Mouse (Mus musculus) hematopoietic stem cell, adult 5-6 weeks (primary cell): ENCODE results near the gene Wfdc12. TPM values are rescaled to one million over a fixed set of nuclear protein-coding genes. Genes with fewer than 3 reads are reported as not detected.

Experiments used
- ATAC-seq, 2 experiments: fragments of 125-278 bp in 1 of 2; replicated peaks in 1 of 2; 2 replicates each; pipeline ENCODE4 v1.8.0; 2016 to 2017; ENCODE audit warnings: inconsistent platforms in 2 of 2, mild to moderate bottlenecking in 2 of 2, moderate number of reproducible peaks in 2 of 2, low read depth in 1 of 2, moderate TSS enrichment in 1 of 2; ENCODE audit not compliant: low FRiP score in 2 of 2, poor library complexity in 2 of 2, severe bottlenecking in 2 of 2, insufficient read depth in 1 of 2, low TSS enrichment in 1 of 2
- total RNA-seq: library from RNA; stranded (forward); fragments of 172-1452, 232-1000 nt; gene quantifications from 2 replicates; pipeline ENCODE4 v1.2.3, GENCODE M21; 2017

Gene Wfdc12
- total RNA-seq, 1 experiment from 2014 or later: not detected

DNA sequence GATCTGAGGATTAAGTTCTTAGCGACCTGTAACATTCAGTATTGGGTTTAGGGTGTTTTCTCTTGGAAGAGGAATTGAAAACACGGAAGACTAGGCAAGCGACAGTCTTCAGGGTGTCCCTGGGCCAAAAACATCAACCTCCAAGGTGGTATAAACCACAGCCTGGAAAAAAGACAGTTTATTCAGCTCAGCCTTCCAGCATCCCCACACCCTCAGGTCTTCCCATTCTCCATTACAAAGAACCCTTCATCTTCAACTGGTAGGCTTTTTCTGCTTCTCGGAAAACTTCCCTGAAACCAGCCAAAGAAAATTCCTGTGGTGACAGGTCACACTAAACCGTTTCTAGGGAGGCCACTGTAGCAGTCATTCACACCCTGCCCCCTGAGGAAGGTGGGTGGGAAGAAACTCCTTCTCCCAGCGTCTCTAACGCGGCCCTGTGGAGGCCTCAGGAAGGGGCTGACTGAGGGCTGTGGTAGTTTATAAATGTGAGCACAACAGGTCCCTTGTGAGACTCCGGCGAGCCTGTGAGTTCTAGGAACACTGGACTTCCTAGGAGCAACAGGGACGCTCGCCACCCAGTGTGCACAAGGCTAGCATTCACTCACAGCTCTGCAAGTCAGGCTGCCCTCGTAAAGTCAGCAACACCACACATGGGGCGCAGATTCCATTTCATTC lies 40.2 kb downstream of the Wfdc12 start:
- ATAC-seq: no peak

DNA sequence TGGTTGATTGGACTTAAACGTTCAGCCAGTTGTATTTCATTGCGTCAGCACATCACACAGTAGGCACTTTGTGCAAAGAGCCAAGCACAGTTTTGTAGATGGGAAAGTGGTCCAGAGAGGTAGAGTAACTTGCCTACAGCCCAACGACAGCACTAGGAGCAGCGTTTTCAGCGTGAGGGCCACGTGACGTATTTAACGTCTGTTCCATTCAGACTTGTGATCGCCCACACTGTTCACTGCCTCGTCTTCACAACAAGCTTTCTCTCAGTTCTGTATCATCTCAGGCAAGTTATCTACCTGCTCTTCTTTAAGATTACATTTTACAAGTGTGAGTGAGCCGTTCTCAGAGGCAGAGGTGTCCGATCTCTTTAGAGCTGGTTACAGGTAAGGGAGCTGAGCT lies 43.9 kb downstream of the Wfdc12 start:
- ATAC-seq: no peak

DNA sequence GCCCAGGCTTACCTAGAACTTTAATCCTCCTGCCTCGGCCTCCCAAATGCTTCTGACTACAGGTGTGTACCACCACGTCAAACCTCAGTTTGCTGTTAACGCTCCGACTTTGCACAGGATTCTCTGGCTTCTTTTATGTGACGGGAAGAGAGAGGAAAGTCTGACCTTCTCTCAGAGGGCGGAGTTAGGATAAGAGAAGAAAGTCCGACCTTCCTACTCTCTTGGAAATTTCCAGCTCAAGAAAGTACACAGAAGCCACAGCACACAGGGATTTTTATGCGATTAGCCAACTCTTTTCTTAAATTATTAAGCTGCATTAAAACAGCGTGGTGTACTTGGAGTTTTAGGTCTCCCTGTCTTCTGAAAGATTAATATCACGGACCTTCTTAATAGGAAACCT lies 45.9 kb downstream of the Wfdc12 start:
- no peak for ATAC-seq

DNA sequence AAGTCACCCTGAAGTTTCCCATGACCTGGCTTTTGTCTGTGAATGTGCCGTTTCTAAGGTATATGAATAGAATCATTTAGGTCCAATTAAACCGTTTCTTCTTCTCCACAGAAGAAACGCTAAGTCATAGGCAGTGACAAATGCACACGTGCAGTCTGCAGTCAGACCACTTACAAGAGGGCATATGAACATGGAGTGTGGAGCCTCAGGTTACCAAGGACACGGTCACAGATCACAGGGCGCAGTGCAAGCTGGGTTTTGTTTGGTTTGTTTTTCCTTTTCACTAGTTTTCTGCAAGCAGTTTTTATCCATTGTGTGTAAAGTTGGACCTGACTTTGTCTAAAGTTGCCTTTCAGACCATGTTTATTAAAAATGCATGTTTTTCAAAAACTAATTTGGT lies 46.4 kb downstream of the Wfdc12 start:
- ATAC-seq: no peak

DNA sequence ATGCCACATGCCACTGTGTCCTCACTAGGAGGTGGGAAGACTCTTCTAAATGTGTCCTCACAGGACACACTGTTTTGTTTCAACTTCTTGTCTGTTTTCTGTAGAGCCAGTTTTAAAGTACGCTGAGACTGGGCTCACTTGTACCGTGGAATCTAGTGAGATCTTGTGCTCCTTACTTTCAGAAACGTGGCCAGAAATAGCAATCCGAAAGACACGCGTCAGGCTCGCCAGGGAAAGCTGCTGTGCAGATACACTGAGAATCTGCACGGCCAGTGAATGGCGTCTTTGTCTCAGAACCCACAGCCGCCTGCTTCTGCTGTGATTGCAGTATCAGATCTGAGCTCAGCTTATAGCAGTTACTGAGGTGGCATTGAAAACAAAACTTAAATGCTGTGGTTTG lies 48.4 kb downstream of the Wfdc12 start:
- no peak for ATAC-seq

Other genes starting within 250 kb of the Wfdc12 start
- 66.2 and 87.0 TPM in 2 replicates for gene Ywhab, start 195.6 kb downstream of the Wfdc12 start, total RNA-seq
- 0.05 and 0.13 TPM in 2 replicates for gene Pabpc1l, start 165.2 kb downstream of the Wfdc12 start, total RNA-seq
- gene Stk4, start 120.3 kb downstream of the Wfdc12 start, total RNA-seq: 163 and 235 TPM in 2 replicates
- 44.8 and 46.7 TPM in 2 replicates for gene Tomm34, start 119.4 kb downstream of the Wfdc12 start, total RNA-seq
- 0.38 and 2.3 TPM in 2 replicates for gene Kcns1, start 19.5 kb downstream of the Wfdc12 start, total RNA-seq
- gene Wfdc5, start 7.9 kb downstream of the Wfdc12 start, total RNA-seq: not detected in 2 replicates
- not detected in 2 replicates for gene Wfdc15a, start 9.5 kb upstream of the Wfdc12 start, total RNA-seq
- gene Wfdc15b, start 31.1 kb upstream of the Wfdc12 start, total RNA-seq: not detected in 2 replicates
- gene Svs2, start 47.9 kb upstream of the Wfdc12 start, total RNA-seq: not detected in 2 replicates
- gene Svs3b, start 66.0 kb upstream of the Wfdc12 start, total RNA-seq: not detected in 2 replicates
- not detected in 2 replicates for gene Svs4, start 87.9 kb upstream of the Wfdc12 start, total RNA-seq
- gene Svs3a, start 98.7 kb upstream of the Wfdc12 start, total RNA-seq: not detected in 2 replicates
- gene Svs6, start 126.1 kb upstream of the Wfdc12 start, total RNA-seq: not detected in 2 replicates
- not detected in 2 replicates for gene Svs5, start 142.1 kb upstream of the Wfdc12 start, total RNA-seq
- 5.4 and 12.8 TPM in 2 replicates for gene Slpi, start 198.5 kb upstream of the Wfdc12 start, total RNA-seq
- gene Rbpjl, start 212.5 kb upstream of the Wfdc12 start, total RNA-seq: not detected in 2 replicates
- 0.31 TPM in 1 of 2 replicates, not detected in the other for gene Matn4, start 214.6 kb upstream of the Wfdc12 start, total RNA-seq